Mouse (Mus musculus) stomach, embryonic 14.5 days (tissue): Measurements from ENCODE around the gene Pappa2. TPM values are rescaled to one million over a fixed set of nuclear protein-coding genes. Genes with fewer than 3 reads are reported as not detected.

Experiments
- ATAC-seq: fragments of 200-750 bp; cut with Nextera tagmentation; 2 replicates; pipeline ENCODE4 v1.8.0; 2017; ENCODE audit warnings: low read depth, moderate TSS enrichment; ENCODE audit not compliant: insufficient number of reproducible peaks, insufficient read depth, low FRiP score
- H3K27ac ChIP-seq: fragments of 300-500 bp; sonication (generic); 2 replicates; pipeline ENCODE4 v1.5.1; 2014; ENCODE audit warnings: mild to moderate bottlenecking, low read length, moderate library complexity, mixed read lengths
- H3K27me3 ChIP-seq: fragments of 300-500 bp; sonication (generic); 2 replicates; pipeline ENCODE4 v1.6.1; 2014; ENCODE audit warnings: low read length, control low read depth, mixed read lengths; ENCODE audit not compliant: control insufficient read depth, insufficient read depth
- H3K36me3 ChIP-seq: fragments of 300-500 bp; sonication (generic); 2 replicates; pipeline ENCODE4 v1.6.1; 2014; ENCODE audit warnings: mild to moderate bottlenecking, control low read depth, low read length, moderate library complexity, mixed read lengths; ENCODE audit not compliant: control insufficient read depth, insufficient read depth
- H3K4me1 ChIP-seq: fragments of 300-500 bp; sonication (generic); 2 replicates; pipeline ENCODE4 v1.6.1; 2014; ENCODE audit warnings: low read length, control low read depth, mixed read lengths; ENCODE audit not compliant: control insufficient read depth, insufficient read depth
- H3K4me2 ChIP-seq: fragments of 300-500 bp; sonication (generic); replicated peaks from 2 replicates; pipeline ENCODE4 v1.6.1; 2014; ENCODE audit warnings: low read depth, low read length, control low read depth
- H3K4me3 ChIP-seq: fragments of 300-500 bp; sonication (generic); 2 replicates; pipeline ENCODE4 v1.5.1; 2014; ENCODE audit warnings: low read depth, low read length, control low read depth
- H3K9ac ChIP-seq: fragments of 300-500 bp; sonication (generic); replicated peaks from 2 replicates; pipeline ENCODE4 v1.6.1; 2014; ENCODE audit warnings: low read depth, mild to moderate bottlenecking, control low read depth, low read length, moderate library complexity, mixed read lengths
- H3K9me3 ChIP-seq: fragments of 300-500 bp; sonication (generic); 2 replicates; pipeline ENCODE4 v1.6.1; 2016; ENCODE audit warnings: low read depth, low read length, control low read depth; ENCODE audit not compliant: control insufficient read depth
- WGBS: fragments of 180-500 bp; shearing (Covaris S2); extraction: QIAGEN DNeasy Blood & Tissue Kit; methylation state at CpG from one replicate; pipeline ENCODE4 v1.1.7; 2014; 5-methylcytosine and 5-hydroxymethylcytosine counted together
- polyA plus RNA-seq: library from polyadenylated mRNA; unstranded; fragments of >200 nt; fragmentation: Nextera tagmentation; extraction: Ambion mirVana; gene quantifications from 2 replicates; pipeline ENCODE4 v1.2.1, GENCODE M21; 2014

The Pappa2 gene
- polyA plus RNA-seq, 1 experiment from 2014 or later: 2.3 TPM

GRCm38 (mm10) chr1:158687726-158688125, 292.6 kb downstream of the Pappa2 start:
- Histone ChIP-seq H3K27me3 (no peaks in the 10 kb centered on the region), H3K9ac (no peak overlapping the region), H3K4me1 (no peaks in the 10 kb centered on the region), H3K27ac (no peak overlapping the region), H3K36me3 (no peaks in the 10 kb centered on the region), H3K4me2 (no peak overlapping the region), H3K4me3 (no peak overlapping the region), H3K9me3 (no peaks in the 10 kb centered on the region)
- ATAC-seq: no peak
- 47% methylated on average over 1 of the region's 1 CpGs for WGBS

GRCm38 (mm10) chr1:158669971-158670592, 310.2 kb downstream of the Pappa2 start:
- 37% methylated on average over 3 of the region's 3 CpGs for WGBS
- Histone ChIP-seq H3K27ac (no peak overlapping the region), H3K36me3 (no peaks in the 10 kb centered on the region), H3K9me3 (no peaks in the 10 kb centered on the region), H3K27me3 (no peaks in the 10 kb centered on the region), H3K4me1 (no peaks in the 10 kb centered on the region), H3K4me2 (no peak overlapping the region), H3K9ac (no peak overlapping the region), H3K4me3 (no peak overlapping the region)
- ATAC-seq: peak; percentile 74; the same call in 1 of the 2 replicates

- Histone ChIP-seq H3K9ac (no peak overlapping the region), H3K27ac (no peak overlapping the region), H3K4me1 (no peaks in the 10 kb centered on the region), H3K4me2 (no peak overlapping the region), H3K27me3 (no peaks in the 10 kb centered on the region), H3K4me3 (no peak overlapping the region), H3K36me3 (no peaks in the 10 kb centered on the region), H3K9me3 (no peaks in the 10 kb centered on the region)
- no peak for ATAC-seq
- 74% methylated on average over 3 of the region's 3 CpGs for WGBS
Observed at GRCm38 (mm10) chr1:158666001-158666400, 314.3 kb downstream of the Pappa2 start.
